Mouse (Mus musculus): ENCODE results near the gene Tpst2.

Tpst2 gene

GRCm38 (mm10) chr5:112256457-112256856, 20.0 kb upstream of the Tpst2 start:
- no peak for DNase-seq

- DNase-seq, result no peak
These were observed 18.6 kb upstream of the Tpst2 start for GRCm38 (mm10) chr5:112257896-112258295.

GRCm38 (mm10) chr5:112259862-112260650, 16.4 kb upstream of the Tpst2 start:
- DNase-seq, result no peak

GRCm38 (mm10) chr5:112260818-112261217, 15.7 kb upstream of the Tpst2 start:
- no peak for DNase-seq

GRCm38 (mm10) chr5:112264099-112264498, 12.4 kb upstream of the Tpst2 start:
- no peak for DNase-seq

- DNase-seq, result no peak
These were observed 11.4 kb upstream of the Tpst2 start for GRCm38 (mm10) chr5:112265110-112265509.

- DNase-seq, result no peak
These were observed 11.0 kb upstream of the Tpst2 start for GRCm38 (mm10) chr5:112265515-112265914.

- no peak for DNase-seq
These were observed 10.3 kb upstream of the Tpst2 start for GRCm38 (mm10) chr5:112266011-112266777.

GRCm38 (mm10) chr5:112270764-112271541, 5.5 kb upstream of the Tpst2 start:
- no peak for DNase-seq

- DNase-seq, result no peak
These were observed 3.6 kb upstream of the Tpst2 start for GRCm38 (mm10) chr5:112272934-112273333.

GRCm38 (mm10) chr5:112273746-112274463, 2.6 kb upstream of the Tpst2 start:
- DNase-seq, result no peak

GRCm38 (mm10) chr5:112275021-112275804, 1.3 kb upstream of the Tpst2 start:
- no peak for DNase-seq

GRCm38 (mm10) chr5:112276907-112277348, 437 bp downstream of the Tpst2 start:
- no peak for DNase-seq

- no peak for DNase-seq
These were observed 1.5 kb downstream of the Tpst2 start for GRCm38 (mm10) chr5:112277906-112278470.

GRCm38 (mm10) chr5:112279181-112280021, 2.9 kb downstream of the Tpst2 start:
- DNase-seq, result no peak

- no peak for DNase-seq
These were observed 3.7 kb downstream of the Tpst2 start for GRCm38 (mm10) chr5:112280151-112280550.

GRCm38 (mm10) chr5:112280863-112281660, 4.6 kb downstream of the Tpst2 start:
- DNase-seq, result no peak

GRCm38 (mm10) chr5:112281676-112282075, 5.2 kb downstream of the Tpst2 start:
- DNase-seq, result no peak

GRCm38 (mm10) chr5:112282123-112282779, 5.8 kb downstream of the Tpst2 start:
- DNase-seq, result no peak

Measured in lung, postnatal 10 days (tissue).